Mouse (Mus musculus): ENCODE measurements at regions not wholly inside any gene's neighbourhood (a gene's known extent, or its start where the extent isn't known, plus 50 kb on each side); places are given as distances from the start of the nearest gene placed in this dataset. TPM values are rescaled to one million over a fixed set of nuclear protein-coding genes. Genes with fewer than 3 reads are reported as not detected.
"Not testable (repeated sequence)": the region's sequence is repeated elsewhere in the genome, so short reads cannot be mapped to it uniquely, and the experiment has no call there.

DNA sequence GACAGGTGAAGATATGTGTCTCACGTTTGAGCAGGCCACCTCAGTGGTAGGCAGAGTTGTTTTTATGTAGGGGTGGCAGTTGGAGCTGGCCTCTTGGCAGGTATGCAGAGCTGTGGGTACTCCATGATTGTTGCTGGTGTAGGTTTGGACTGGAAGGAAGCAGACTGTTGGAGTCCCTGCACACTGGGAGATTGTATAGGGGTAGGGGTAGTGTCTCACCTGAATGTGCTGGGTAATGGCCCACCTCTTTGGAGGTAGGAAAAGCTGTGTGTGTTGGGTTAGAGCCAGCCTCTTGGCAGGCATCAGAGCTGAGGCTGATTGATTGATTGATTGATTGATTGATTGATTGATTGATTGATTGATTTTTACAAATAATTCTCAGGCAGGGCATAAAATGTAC, 79.6 kb upstream of the Myo9b start:
- 0 out of 2 replicates have a peak, but pooled peaks have one; percentile 31 for ATAC-seq (replicated peaks; ENCODE audit: low FRiP score)

GRCm38 (mm10) chr8:71195006-71195722, 77.3 kb upstream of the Myo9b start:
- not testable (repeated sequence) for H3K9me3 ChIP-seq (ENCODE audit: control insufficient read depth, low read length); H3K27me3 ChIP-seq (ENCODE audit: control insufficient read depth, insufficient read depth, low read length); H3K36me3 ChIP-seq (ENCODE audit: control insufficient read depth, insufficient read depth, low read length); H3K4me2 ChIP-seq (ENCODE audit: low read depth, low read length, severe bottlenecking); H3K4me1 ChIP-seq (replicated peaks; ENCODE audit: control insufficient read depth, insufficient read depth, low read length); H3K9ac ChIP-seq (ENCODE audit: low read length); H3K4me3 ChIP-seq (ENCODE audit: low read depth, low read length); DNase-seq (ENCODE audit: low spot score); H3K27ac ChIP-seq (ENCODE audit: low read depth, low read length)
- peak; percentile 45; the same call in 1 of the 2 replicates for ATAC-seq (replicated peaks; ENCODE audit: low FRiP score)
- WGBS = 73% methylated on average over 9 of the region's 9 CpGs

More for the DNA sequence above, 79.6 kb upstream of the Myo9b start:
- not testable (repeated sequence) for H3K4me1 ChIP-seq (replicated peaks; ENCODE audit: control insufficient read depth, insufficient read depth, low read length); DNase-seq (ENCODE audit: low spot score); H3K4me3 ChIP-seq (ENCODE audit: low read depth, low read length); H3K9me3 ChIP-seq (ENCODE audit: control insufficient read depth, low read length); H3K27ac ChIP-seq (ENCODE audit: low read depth, low read length); H3K27me3 ChIP-seq (ENCODE audit: control insufficient read depth, insufficient read depth, low read length); H3K36me3 ChIP-seq (ENCODE audit: control insufficient read depth, insufficient read depth, low read length); H3K4me2 ChIP-seq (ENCODE audit: low read depth, low read length, severe bottlenecking); H3K9ac ChIP-seq (ENCODE audit: low read length)
- WGBS = 67% methylated on average over 1 of the region's 1 CpGs

Small RNA genes lying in the stretch of these regions (microRNA-seq; reads per million reads assigned to microRNA genes)
- gene Gm27628 (ENCODE audit: insufficient number of aligned reads) = not detected

All from forebrain, embryonic 11.5 days (tissue).